Mouse (Mus musculus) heart, embryonic 11.5 days (tissue): ENCODE data around the gene Fgf22. TPM values are rescaled to one million over a fixed set of nuclear protein-coding genes. Genes with fewer than 3 reads are reported as not detected.

Source experiments
- ATAC-seq: fragments of 200-750 bp; cut with Nextera tagmentation; replicated peaks from 2 replicates; pipeline ENCODE4 v1.8.0; 2017; ENCODE audit warnings: moderate library complexity; ENCODE audit not compliant: insufficient number of reproducible peaks, low FRiP score, low TSS enrichment
- H3K27ac ChIP-seq: fragments of 300-500 bp; sonication (generic); 2 replicates; pipeline ENCODE4 v1.5.1; 2014; ENCODE audit warnings: mild to moderate bottlenecking, low read depth, low read length
- H3K27me3 ChIP-seq: fragments of 300-500 bp; sonication (generic); 2 replicates; pipeline ENCODE4 v1.6.1; 2014; ENCODE audit warnings: mild to moderate bottlenecking, low read length, mixed read lengths; ENCODE audit not compliant: control insufficient read depth, insufficient read depth
- H3K36me3 ChIP-seq: fragments of 300-500 bp; sonication (generic); 2 replicates; pipeline ENCODE4 v1.6.1; 2014; ENCODE audit warnings: mild to moderate bottlenecking, low read length, moderate library complexity, mixed read lengths; ENCODE audit not compliant: control insufficient read depth, insufficient read depth
- H3K4me1 ChIP-seq: fragments of 300-500 bp; sonication (generic); 2 replicates; pipeline ENCODE4 v1.6.1; 2014; ENCODE audit warnings: low read length; ENCODE audit not compliant: control insufficient read depth, insufficient read depth
- H3K4me2 ChIP-seq: fragments of 300-500 bp; sonication (generic); 2 replicates; pipeline ENCODE4 v1.6.1; 2014; ENCODE audit warnings: mild to moderate bottlenecking, moderate library complexity
- H3K4me3 ChIP-seq: fragments of 300-500 bp; sonication (generic); 2 replicates; pipeline ENCODE4 v1.5.1; 2014; ENCODE audit warnings: low read depth, low read length
- H3K9ac ChIP-seq: fragments of 300-500 bp; sonication (generic); 2 replicates; pipeline ENCODE4 v1.6.1; 2014; ENCODE audit warnings: mild to moderate bottlenecking, low read depth, low read length, moderate library complexity
- H3K9me3 ChIP-seq: fragments of 300-500 bp; sonication (generic); replicated peaks from 2 replicates; pipeline ENCODE4 v1.6.1; 2016; ENCODE audit warnings: low read length; ENCODE audit not compliant: control insufficient read depth
- WGBS: fragments of 180-500 bp; shearing (Covaris S2); extraction: QIAGEN DNeasy Blood & Tissue Kit; methylation state at CpG from one replicate; pipeline ENCODE4 v1.1.7; 2014; ENCODE audit not compliant: insufficient replicate concordance; 5-methylcytosine and 5-hydroxymethylcytosine counted together
- polyA plus RNA-seq: library from polyadenylated mRNA; unstranded; fragments of >200 nt; fragmentation: Nextera tagmentation; extraction: Ambion mirVana; gene quantifications from 2 replicates; pipeline ENCODE4 v1.2.1, GENCODE M21; 2014

Fgf22 gene
- polyA plus RNA-seq, 1 experiment from 2014 or later = 0.26 TPM

DNA sequence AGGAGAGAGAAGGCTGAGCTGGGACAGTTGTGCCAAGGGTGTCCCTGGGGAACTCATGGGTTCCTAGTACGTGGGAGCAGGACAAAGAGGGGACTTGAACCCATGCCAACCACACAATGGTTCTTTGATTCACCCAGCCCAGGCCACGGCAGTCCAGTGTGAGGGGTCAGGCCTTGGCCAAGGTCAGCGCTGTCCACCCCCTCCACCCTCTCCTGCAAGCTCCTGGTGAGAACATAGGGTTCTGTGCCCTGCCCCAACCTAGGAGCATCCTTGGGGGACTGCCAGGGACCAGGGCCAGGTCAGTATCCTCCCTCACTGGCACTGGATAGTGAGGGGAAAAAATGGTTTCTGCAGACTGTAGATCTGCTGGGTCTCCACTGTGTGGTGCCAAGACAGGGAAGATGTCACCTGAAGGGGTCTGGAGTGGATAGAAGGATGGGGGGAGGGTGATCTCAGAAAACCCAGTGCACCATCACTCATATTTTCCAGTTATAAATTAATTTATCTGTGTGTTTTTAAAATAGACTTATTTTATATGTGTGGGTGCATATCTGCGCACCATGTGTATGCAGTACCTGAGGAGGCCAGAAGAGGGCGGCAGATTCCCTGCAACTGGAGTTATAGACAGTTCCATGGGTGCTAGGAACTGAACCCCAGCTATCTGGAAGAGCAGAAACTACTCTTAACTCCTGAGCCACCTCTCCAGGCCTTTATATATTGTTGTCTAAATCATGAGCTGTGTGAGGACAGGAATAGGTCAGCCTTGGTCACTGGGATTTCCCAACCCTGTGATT, 19.8 kb downstream of the Fgf22 start:
- Histone ChIP-seq H3K4me2 (no peak overlapping the region), H3K9ac (no peak overlapping the region), H3K27me3 (peaks cover 30% of the 10 kb centered on the region), H3K9me3 (peaks cover 7% of the 10 kb centered on the region; the same call in 1 of the 2 replicates), H3K27ac (no peak overlapping the region), H3K36me3 (no peaks in the 10 kb centered on the region), H3K4me1 (peaks cover 19% of the 10 kb centered on the region), H3K4me3 (no peak overlapping the region)
- no peak for ATAC-seq
- WGBS = 59% methylated on average over 5 of the region's 5 CpGs

DNA sequence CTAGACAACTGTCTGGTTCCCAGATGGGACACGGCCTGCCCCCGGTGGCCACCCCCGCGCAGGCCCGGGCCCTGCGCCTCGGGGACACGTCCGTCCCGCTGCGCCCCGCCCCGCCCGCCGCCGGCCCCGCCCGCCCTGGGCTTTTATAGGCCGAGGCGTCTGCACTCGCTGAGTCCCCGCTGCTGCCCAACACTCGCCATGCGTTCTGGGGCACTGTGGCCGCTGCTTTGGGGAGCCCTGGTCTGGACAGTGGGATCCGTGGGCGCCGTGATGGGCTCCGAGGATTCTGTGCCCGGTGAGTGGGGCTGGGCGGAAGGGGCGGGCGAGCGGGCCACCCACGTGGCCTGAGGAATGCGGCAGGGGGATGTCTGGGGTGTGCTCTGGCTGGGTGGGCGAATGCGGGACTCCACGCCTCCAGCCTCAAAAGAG, 22.2 kb downstream of the Fgf22 start, which contains the start of gene Fstl3:
TSS of gene Fstl3 (plus strand) at position 170 of the 429 bp plus-strand sequence.
- 0 out of 2 replicates have a peak within 1 kb of the TSS, but pooled peaks have one; percentile 15 for H3K27ac ChIP-seq
- H3K9ac ChIP-seq = peak within 1 kb of the TSS; percentile 73
- peak within 1 kb of the TSS; percentile 83 for H3K4me2 ChIP-seq
- H3K9me3 ChIP-seq = peaks cover 7% of the 10 kb centered on the region; the same call in 1 of the 2 replicates
- no peak for ATAC-seq
- peaks cover 38% of the 10 kb centered on the region for H3K27me3 ChIP-seq
- WGBS = 2% methylated on average over 37 of the region's 39 CpGs
- peak within 1 kb of the TSS; percentile 54 for H3K4me3 ChIP-seq
- H3K4me1 ChIP-seq = peaks cover 31% of the 10 kb centered on the region
- H3K36me3 ChIP-seq = no peaks in the 10 kb centered on the region

DNA sequence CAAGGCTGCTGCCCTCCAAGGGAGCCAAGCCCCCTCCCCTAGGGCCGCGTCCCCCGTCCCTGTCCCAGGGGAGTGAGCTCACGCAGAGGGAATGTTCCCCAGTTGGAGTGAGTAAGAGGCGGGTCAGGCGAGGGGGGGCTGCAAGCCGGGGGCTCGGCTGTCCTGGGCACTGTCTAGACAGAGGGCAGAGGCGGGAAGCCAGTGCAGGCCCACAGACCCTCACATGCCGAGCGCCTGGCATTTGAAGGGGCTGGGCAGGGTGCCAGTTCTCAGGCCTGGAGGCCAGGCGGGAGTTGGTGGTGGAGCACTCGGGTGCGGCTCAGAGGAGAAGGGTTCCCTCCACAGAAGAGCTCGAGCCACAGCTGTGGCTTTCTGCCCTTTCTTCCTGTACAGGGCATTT, 23.1 kb downstream of the Fgf22 start:
- H3K9me3 ChIP-seq = 0 out of 2 replicates have a peak, but pooled peaks cover 3% of the 10 kb centered on the region
- H3K27ac ChIP-seq = 0 out of 2 replicates have a peak overlapping the region, but pooled peaks have one; percentile 15
- no peak for ATAC-seq
- no peak overlapping the region for H3K9ac ChIP-seq
- H3K4me1 ChIP-seq = peaks cover 31% of the 10 kb centered on the region
- peak overlapping the region; percentile 54 for H3K4me3 ChIP-seq
- no peaks in the 10 kb centered on the region for H3K36me3 ChIP-seq
- 10% methylated on average over 15 of the region's 15 CpGs for WGBS
- H3K4me2 ChIP-seq = peak overlapping the region; percentile 83
- peaks cover 40% of the 10 kb centered on the region for H3K27me3 ChIP-seq

DNA sequence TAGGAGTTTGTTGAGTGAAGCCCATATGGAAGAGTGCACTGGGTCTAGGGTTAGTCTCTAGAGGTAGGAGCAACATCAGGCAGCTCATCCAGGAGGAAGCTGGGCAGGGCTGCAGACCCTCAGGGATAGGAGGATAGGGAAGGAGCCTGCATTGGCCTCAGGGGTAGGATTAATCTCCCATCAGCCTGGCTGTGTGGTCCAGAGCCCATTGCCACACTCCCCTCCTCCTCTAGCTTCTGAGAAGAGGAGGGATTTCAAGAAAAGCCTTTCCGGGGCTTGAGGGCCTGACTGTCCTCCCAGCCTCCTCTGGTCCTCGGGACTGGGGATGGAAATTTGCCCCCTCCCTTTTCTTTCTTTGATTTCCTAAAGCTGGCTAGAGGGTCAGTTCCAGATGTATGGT, 24.3 kb downstream of the Fgf22 start:
- ATAC-seq = no peak
- Histone ChIP-seq H3K36me3 (no peaks in the 10 kb centered on the region), H3K4me3 (no peak overlapping the region), H3K27ac (no peak overlapping the region), H3K4me2 (no peak overlapping the region), H3K9me3 (0 out of 2 replicates have a peak, but pooled peaks cover 3% of the 10 kb centered on the region), H3K27me3 (peaks cover 42% of the 10 kb centered on the region), H3K9ac (no peak overlapping the region), H3K4me1 (peaks cover 31% of the 10 kb centered on the region)
- WGBS = 25% methylated on average over 2 of the region's 2 CpGs

DNA sequence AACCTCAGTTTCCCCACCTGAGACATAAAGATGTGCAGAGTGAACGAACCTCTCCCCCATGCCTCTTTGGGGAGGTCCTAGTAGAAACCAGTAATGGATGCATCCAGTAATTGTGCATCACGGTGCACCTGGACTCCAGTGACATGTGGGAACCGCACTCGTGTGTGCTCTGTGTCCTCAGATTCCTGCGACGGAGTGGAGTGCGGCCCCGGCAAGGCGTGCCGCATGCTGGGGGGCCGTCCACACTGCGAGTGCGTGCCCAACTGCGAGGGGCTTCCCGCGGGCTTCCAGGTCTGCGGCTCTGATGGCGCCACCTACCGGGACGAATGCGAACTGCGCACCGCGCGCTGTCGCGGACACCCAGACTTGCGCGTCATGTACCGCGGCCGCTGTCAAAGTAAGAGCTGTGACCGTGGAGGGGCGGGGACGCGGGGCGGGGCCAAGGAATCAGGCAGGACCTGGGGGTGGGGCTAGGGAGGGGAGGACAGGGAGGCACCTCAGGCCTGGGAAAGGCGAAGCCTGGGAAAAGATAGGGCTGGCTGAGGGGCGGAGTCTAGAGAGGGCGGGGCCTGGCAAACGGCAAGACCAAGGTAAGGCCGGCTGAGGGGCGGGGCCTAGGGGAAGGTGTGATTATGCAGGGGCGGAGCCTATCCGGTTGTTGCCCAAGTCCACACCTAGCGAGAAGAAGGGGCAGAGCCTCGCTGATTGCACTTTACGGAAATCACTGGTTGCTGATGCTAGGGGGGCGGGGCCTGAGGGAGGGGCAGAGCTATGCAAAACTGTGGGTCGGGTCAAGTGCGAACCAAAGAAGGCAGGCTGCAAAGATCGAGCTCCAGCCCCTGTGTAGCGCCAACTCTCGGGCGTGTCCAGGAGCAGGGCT, 25.1 kb downstream of the Fgf22 start:
- Histone ChIP-seq H3K4me3 (peak overlapping the region; percentile 37), H3K27me3 (peaks cover 50% of the 10 kb centered on the region), H3K4me2 (peak overlapping the region; percentile 73), H3K36me3 (no peaks in the 10 kb centered on the region), H3K9me3 (0 out of 2 replicates have a peak, but pooled peaks cover under 1% of the 10 kb centered on the region), H3K27ac (no peak overlapping the region), H3K9ac (no peak overlapping the region), H3K4me1 (peaks cover 31% of the 10 kb centered on the region)
- peak; percentile 85 for ATAC-seq
- WGBS = 2% methylated on average over 55 of the region's 55 CpGs

DNA sequence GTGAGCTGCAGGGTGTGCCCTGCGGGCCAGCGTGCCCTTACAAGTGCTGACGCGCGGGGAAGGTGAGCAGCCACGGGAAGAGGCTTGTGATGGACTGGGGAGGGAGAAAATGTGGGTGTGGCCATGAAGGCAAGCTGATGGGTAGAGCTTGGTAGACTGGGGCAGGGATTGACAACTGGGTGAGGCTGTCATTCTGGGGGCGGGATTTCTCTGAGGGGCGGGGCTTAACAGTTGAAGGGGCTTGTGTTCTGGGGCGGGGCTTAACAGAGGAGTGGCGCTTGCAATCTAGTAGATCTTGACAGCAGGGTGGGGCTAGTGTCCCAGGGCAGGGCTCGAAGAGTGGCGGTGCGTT, 25.8 kb downstream of the Fgf22 start:
- no peak overlapping the region for H3K9ac ChIP-seq
- H3K4me3 ChIP-seq = peak overlapping the region; percentile 37
- H3K4me2 ChIP-seq = peak overlapping the region; percentile 73
- peak; percentile 54; the same call in 1 of the 2 replicates for ATAC-seq
- peaks cover 53% of the 10 kb centered on the region for H3K27me3 ChIP-seq
- peaks cover 31% of the 10 kb centered on the region for H3K4me1 ChIP-seq
- H3K36me3 ChIP-seq = no peaks in the 10 kb centered on the region
- no peaks in the 10 kb centered on the region for H3K9me3 ChIP-seq
- H3K27ac ChIP-seq = no peak overlapping the region
- WGBS = under 1% methylated on average over 13 of the region's 13 CpGs

DNA sequence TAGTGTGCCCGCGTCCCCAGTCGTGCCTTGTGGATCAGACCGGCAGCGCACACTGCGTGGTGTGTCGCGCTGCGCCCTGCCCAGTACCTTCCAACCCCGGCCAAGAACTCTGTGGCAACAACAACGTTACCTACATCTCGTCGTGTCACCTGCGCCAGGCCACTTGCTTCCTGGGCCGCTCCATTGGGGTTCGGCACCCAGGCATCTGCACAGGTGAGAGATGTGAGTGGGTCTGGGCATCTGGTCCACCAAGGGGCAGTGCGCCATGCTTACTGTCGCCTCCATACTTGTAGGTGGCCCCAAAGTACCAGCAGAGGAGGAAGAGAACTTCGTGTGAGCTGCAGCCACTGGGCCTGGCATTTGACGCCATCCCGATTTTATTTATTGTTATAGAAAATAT, 26.3 kb downstream of the Fgf22 start:
- H3K27ac ChIP-seq = no peak overlapping the region
- 28% methylated on average over 21 of the region's 21 CpGs for WGBS
- peaks cover 55% of the 10 kb centered on the region for H3K27me3 ChIP-seq
- peak overlapping the region; percentile 37 for H3K4me3 ChIP-seq
- H3K9ac ChIP-seq = no peak overlapping the region
- H3K4me1 ChIP-seq = peaks cover 31% of the 10 kb centered on the region
- H3K9me3 ChIP-seq = no peaks in the 10 kb centered on the region
- H3K4me2 ChIP-seq = peak overlapping the region; percentile 73
- no peak for ATAC-seq
- no peaks in the 10 kb centered on the region for H3K36me3 ChIP-seq

DNA sequence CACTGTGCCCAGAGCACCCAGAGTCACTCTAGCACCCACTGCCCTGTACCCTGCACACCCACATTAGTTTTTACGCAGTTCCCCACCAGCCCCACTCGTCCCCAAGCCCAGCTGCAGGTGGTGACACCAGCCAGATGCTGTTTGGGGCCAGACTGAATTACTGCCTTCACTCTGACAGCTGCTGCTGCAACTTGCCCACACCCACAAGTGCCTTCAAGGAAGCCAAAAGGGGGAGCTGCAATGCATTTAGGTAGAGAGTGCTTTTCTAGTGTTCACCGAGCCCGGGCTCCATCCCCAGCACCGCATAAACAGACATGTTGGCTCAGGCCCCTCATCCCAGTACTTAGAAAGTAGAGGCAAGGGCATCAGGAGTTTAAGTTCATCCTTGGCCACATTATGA, 27.1 kb downstream of the Fgf22 start:
- no peak overlapping the region for H3K4me2 ChIP-seq
- WGBS = 61% methylated on average over 5 of the region's 5 CpGs
- no peak overlapping the region for H3K9ac ChIP-seq
- H3K27me3 ChIP-seq = peaks cover 54% of the 10 kb centered on the region
- no peak for ATAC-seq
- peaks cover 30% of the 10 kb centered on the region for H3K4me1 ChIP-seq
- no peak overlapping the region for H3K27ac ChIP-seq
- H3K4me3 ChIP-seq = no peak overlapping the region
- H3K9me3 ChIP-seq = no peaks in the 10 kb centered on the region
- H3K36me3 ChIP-seq = no peaks in the 10 kb centered on the region
